Mouse (Mus musculus): Measurements from ENCODE around the gene AI661453. TPM values are rescaled to one million over a fixed set of nuclear protein-coding genes. Genes with fewer than 3 reads are reported as not detected.

AI661453 gene
- total and polyA plus RNA-seq, 3 experiments: not detected

GRCm38 (mm10) chr17:47492731-47493130 is 56.3 kb downstream of the AI661453 start:
- no peak for DNase-seq (ENCODE audit: extremely low read depth)
- Histone ChIP-seq H3K4me1 (ENCODE audit: control insufficient read depth in 1 of 2, insufficient read depth in 2 of 2) (no peaks in the 10 kb centered on the region), H3K9ac (ENCODE audit: insufficient read depth, low read depth) (no peak overlapping the region), H3K27me3 (replicated peaks) (no peaks in the 10 kb centered on the region), H3K79me2 (replicated peaks; ENCODE audit: control insufficient read depth, extremely low read depth, insufficient read depth, poor library complexity, severe bottlenecking) (no peaks in the 10 kb centered on the region), H3K36me3 (replicated peaks in 1 of 2; ENCODE audit: control insufficient read depth in 1 of 2, insufficient read depth in 1 of 2, low read length in 1 of 2) (peaks cover 82 to 91% of the 10 kb centered on the region in 2 experiments), H3K27ac (ENCODE audit: insufficient read depth, low read depth) (no peak overlapping the region), H3K9me3 (replicated peaks; ENCODE audit: low read length) (no peaks in the 10 kb centered on the region), H3K4me2 (ENCODE audit: insufficient read depth, low read depth, poor library complexity, severe bottlenecking) (no peak overlapping the region), H3K4me3 (replicated peaks in 1 of 3; ENCODE audit: low read depth in 2 of 3, low read length in 2 of 3, poor library complexity in 1 of 3) (no peak overlapping the region)
- dilution Hi-C loops (cut with MboI; ENCODE audit: extremely low pct_ligation_motif_present, extremely low pct_unique_long_range_greater_than_20kb, low sequenced_read_pairs) (no loop called here), in situ Hi-C loops (cut with MboI; ENCODE audit: low pct_ligation_motif_present, low pct_unique_long_range_greater_than_20kb, low sequenced_read_pairs) (no loop called here)
- TF ChIP-seq RAD21 (IDR thresholded peaks at IDR 0.05; ENCODE audit: low read depth, low read length) (no peak), USF1 (IDR thresholded peaks at IDR 0.05; ENCODE audit: low read depth, low read length) (no peak), MXI1 (IDR thresholded peaks at IDR 0.05; ENCODE audit: low read depth, low read length) (no peak), EP300 (IDR thresholded peaks at IDR 0.05; ENCODE audit: low read length) (no peak), NRF1 (IDR thresholded peaks at IDR 0.05; ENCODE audit: low read depth, low read length) (no peak), PAX5 (IDR thresholded peaks at IDR 0.05; ENCODE audit: low read length) (no peak), GABPA (IDR thresholded peaks at IDR 0.05; ENCODE audit: insufficient replicate concordance, low read depth, low read length) (no peak), SIN3A (IDR thresholded peaks at IDR 0.05; ENCODE audit: low read length) (no peak), KAT2A (IDR thresholded peaks at IDR 0.05; ENCODE audit: insufficient replicate concordance, low read length) (no peak), BHLHE40 (IDR thresholded peaks at IDR 0.05; ENCODE audit: low read depth, low read length) (no peak), IRF4 (IDR thresholded peaks at IDR 0.05; ENCODE audit: low read depth, low read length) (no peak), ZMIZ1 (IDR thresholded peaks at IDR 0.05; ENCODE audit: low read depth, low read length) (no peak)

- Histone ChIP-seq H3K79me2 (replicated peaks; ENCODE audit: control insufficient read depth, extremely low read depth, insufficient read depth, poor library complexity, severe bottlenecking) (no peaks in the 10 kb centered on the region), H3K27me3 (replicated peaks) (no peaks in the 10 kb centered on the region), H3K27ac (ENCODE audit: insufficient read depth, low read depth) (no peak overlapping the region), H3K4me2 (ENCODE audit: insufficient read depth, low read depth, poor library complexity, severe bottlenecking) (no peak overlapping the region), H3K9ac (ENCODE audit: insufficient read depth, low read depth) (no peak overlapping the region), H3K9me3 (replicated peaks; ENCODE audit: low read length) (no peaks in the 10 kb centered on the region), H3K36me3 (replicated peaks in 1 of 2; ENCODE audit: control insufficient read depth in 1 of 2, insufficient read depth in 1 of 2, low read length in 1 of 2) (peaks cover 86 to 91% of the 10 kb centered on the region in 2 experiments), H3K4me3 (replicated peaks in 1 of 3; ENCODE audit: low read depth in 2 of 3, low read length in 2 of 3, poor library complexity in 1 of 3) (no peak overlapping the region), H3K4me1 (ENCODE audit: control insufficient read depth in 1 of 2, insufficient read depth in 2 of 2) (no peaks in the 10 kb centered on the region)
- no peak for DNase-seq (ENCODE audit: extremely low read depth)
- TF ChIP-seq NRF1 (IDR thresholded peaks at IDR 0.05; ENCODE audit: low read depth, low read length) (no peak), ZKSCAN1 (IDR thresholded peaks at IDR 0.05; ENCODE audit: borderline replicate concordance, low read depth, low read length) (no peak), TCF12 (IDR thresholded peaks at IDR 0.05; ENCODE audit: low read depth, low read length) (no peak)
- in situ Hi-C loops (cut with MboI; ENCODE audit: low pct_ligation_motif_present, low pct_unique_long_range_greater_than_20kb, low sequenced_read_pairs) (no loop called here), dilution Hi-C loops (cut with MboI; ENCODE audit: extremely low pct_ligation_motif_present, extremely low pct_unique_long_range_greater_than_20kb, low sequenced_read_pairs) (no loop called here)
Measured at GRCm38 (mm10) chr17:47493653-47494052, 57.2 kb downstream of the AI661453 start.

GRCm38 (mm10) chr17:47494132-47494531 is 57.7 kb downstream of the AI661453 start:
- H3K4me1 ChIP-seq (ENCODE audit: control insufficient read depth in 1 of 2, insufficient read depth in 2 of 2): no peaks in the 10 kb centered on the region
- peaks cover 85 to 91% of the 10 kb centered on the region in 2 experiments for H3K36me3 ChIP-seq (replicated peaks in 1 of 2; ENCODE audit: control insufficient read depth in 1 of 2, insufficient read depth in 1 of 2, low read length in 1 of 2)
- H3K4me3 ChIP-seq (replicated peaks in 1 of 3; ENCODE audit: low read depth in 2 of 3, low read length in 2 of 3, poor library complexity in 1 of 3): no peak overlapping the region
- no peak for DNase-seq (ENCODE audit: extremely low read depth)
- dilution Hi-C loops (cut with MboI; ENCODE audit: extremely low pct_ligation_motif_present, extremely low pct_unique_long_range_greater_than_20kb, low sequenced_read_pairs): no loop called here
- H3K27me3 ChIP-seq (replicated peaks): no peaks in the 10 kb centered on the region
- in situ Hi-C loops (cut with MboI; ENCODE audit: low pct_ligation_motif_present, low pct_unique_long_range_greater_than_20kb, low sequenced_read_pairs): no loop called here
- no peak overlapping the region for H3K9ac ChIP-seq (ENCODE audit: insufficient read depth, low read depth)
- H3K27ac ChIP-seq (ENCODE audit: insufficient read depth, low read depth): no peak overlapping the region
- H3K9me3 ChIP-seq (replicated peaks; ENCODE audit: low read length): no peaks in the 10 kb centered on the region
- TF ChIP-seq IRF4 (IDR thresholded peaks at IDR 0.05; ENCODE audit: low read depth, low read length) (no peak), RAD21 (IDR thresholded peaks at IDR 0.05; ENCODE audit: low read depth, low read length) (no peak), TCF12 (IDR thresholded peaks at IDR 0.05; ENCODE audit: low read depth, low read length) (no peak), MXI1 (IDR thresholded peaks at IDR 0.05; ENCODE audit: low read depth, low read length) (no peak), JUND (conservative IDR thresholded peaks at IDR 0.05; ENCODE audit: low read depth, low read length) (no peak), SMC3 (IDR thresholded peaks at IDR 0.05; ENCODE audit: low read depth, low read length) (no peak), MAZ (IDR thresholded peaks at IDR 0.05; ENCODE audit: low read depth, low read length) (no peak), CHD1 (IDR thresholded peaks at IDR 0.05; ENCODE audit: low read depth, low read length) (no peak), PAX5 (IDR thresholded peaks at IDR 0.05; ENCODE audit: low read length) (no peak), CTCF (conservative IDR thresholded peaks at IDR 0.05 in 1 of 2, IDR thresholded peaks at IDR 0.05 in 1 of 2; ENCODE audit: low read depth in 2 of 2, low read length in 2 of 2) (no peak), GABPA (IDR thresholded peaks at IDR 0.05; ENCODE audit: insufficient replicate concordance, low read depth, low read length) (no peak), SIN3A (IDR thresholded peaks at IDR 0.05; ENCODE audit: low read length) (no peak), MEF2A (IDR thresholded peaks at IDR 0.05; ENCODE audit: borderline replicate concordance, low read depth, low read length) (no peak), ELF1 (IDR thresholded peaks at IDR 0.05; ENCODE audit: low read depth, low read length) (no peak), ZMIZ1 (IDR thresholded peaks at IDR 0.05; ENCODE audit: low read depth, low read length) (no peak), USF1 (IDR thresholded peaks at IDR 0.05; ENCODE audit: low read depth, low read length) (no peak)
- H3K4me2 ChIP-seq (ENCODE audit: insufficient read depth, low read depth, poor library complexity, severe bottlenecking): no peak overlapping the region
- H3K79me2 ChIP-seq (replicated peaks; ENCODE audit: control insufficient read depth, extremely low read depth, insufficient read depth, poor library complexity, severe bottlenecking): no peaks in the 10 kb centered on the region

Data from CH12.LX (cell line).